Mouse (Mus musculus) G1E (cell line): ENCODE results near the gene Rdh13. TPM values are rescaled to one million over a fixed set of nuclear protein-coding genes. Genes with fewer than 3 reads are reported as not detected.

Experiments
- ATAC-seq: 2 replicates; pipeline ENCODE4 v1.8.0; 2016; ENCODE audit warnings: mild to moderate bottlenecking; ENCODE audit not compliant: insufficient number of reproducible peaks, poor library complexity, low FRiP score, severe bottlenecking; ENCODE audit errors: extremely low read depth
- DNase-seq: peaks from one replicate; pipeline ENCODE4 v3.0.0; 2012; ENCODE audit warnings: low spot score
- H3K27me3 ChIP-seq: 2 replicates; pipeline ENCODE4 v1.6.1; 2012; ENCODE audit warnings: mild to moderate bottlenecking, low read length, inconsistent platforms; ENCODE audit not compliant: insufficient read depth
- H3K36me3 ChIP-seq: replicated peaks from 2 replicates; pipeline ENCODE3; 2012; ENCODE audit warnings: mild to moderate bottlenecking, inconsistent platforms
- H3K4me1 ChIP-seq: 2 replicates; pipeline ENCODE4 v1.6.1; 2012; ENCODE audit warnings: low read depth, low read length, inconsistent platforms, mixed read lengths; ENCODE audit not compliant: insufficient read depth
- H3K4me3 ChIP-seq: 2 replicates; pipeline ENCODE4 v1.5.1; 2012; ENCODE audit warnings: low read depth, mild to moderate bottlenecking, inconsistent platforms, low read length, moderate library complexity, mixed read lengths
- H3K9me3 ChIP-seq: replicated peaks from 2 replicates; pipeline ENCODE4 v1.6.1; 2012; ENCODE audit warnings: inconsistent platforms
- CTCF ChIP-seq: IDR thresholded peaks from 2 replicates; pipeline ENCODE4 v1.5.1; 2012; ENCODE audit warnings: low read depth, low read length, inconsistent platforms, mixed read lengths
- GATA1 ChIP-seq: IDR thresholded peaks from 2 replicates; pipeline ENCODE4 v1.6.1; 2012; ENCODE audit warnings: borderline replicate concordance, low read length, inconsistent platforms, mixed read lengths
- GATA2 ChIP-seq: IDR thresholded peaks from 2 replicates; pipeline ENCODE4 v1.6.1; 2012; ENCODE audit warnings: low read depth, low read length, inconsistent platforms, borderline replicate concordance
- POLR2AphosphoS5 ChIP-seq: IDR thresholded peaks from 2 replicates; pipeline ENCODE4 v1.6.1; 2012; ENCODE audit warnings: low read depth, low read length, inconsistent platforms; ENCODE audit not compliant: insufficient replicate concordance
- TAL1 ChIP-seq: conservative IDR thresholded peaks from 2 replicates; pipeline ENCODE4 v1.6.1; 2012; ENCODE audit warnings: low read depth, low read length, inconsistent platforms, mixed read lengths
- polyA plus RNA-seq: library from polyadenylated mRNA; stranded (reverse); fragments of >175 nt; gene quantifications from 2 replicates; pipeline ENCODE4 v1.2.3, GENCODE M21; 2012
- total RNA-seq, 2 experiments: library from RNA; stranded (forward) in 1 of 2; stranded (reverse) in 1 of 2; fragments of 200-1000 nt in 1 of 2; fragments of >200 nt in 1 of 2; fragmentation: Nextera tagmentation in 1 of 2; gene quantifications; 2 replicates each; pipeline ENCODE4 v1.2.3; 2014 to 2017

Gene Rdh13
- total RNA-seq (2014; fragmentation: Nextera tagmentation) (9.0 and 12.3 TPM in 2 replicates), total RNA-seq (2017) (14.3 and 16.7 TPM in 2 replicates), polyA plus RNA-seq (5.2 and 5.4 TPM in 2 replicates)

- DNase-seq: peak; percentile 96
- Histone ChIP-seq H3K4me3 (peak within 1 kb of the TSS; percentile 97), H3K9me3 (no peaks in the 10 kb centered on the region), H3K36me3 (peaks cover 44% of the 10 kb centered on the region), H3K27me3 (peaks cover 7% of the 10 kb centered on the region), H3K4me1 (peaks cover 31% of the 10 kb centered on the region)
- TF ChIP-seq CTCF (no peak), POLR2AphosphoS5 (no peak), GATA1 (no peak), GATA2 (no peak), TAL1 (no peak)
- peak; percentile 98 for ATAC-seq
These were observed at the start of gene Rdh13 for GRCm38 (mm10) chr7:4445216-4445791. TSS of gene Rdh13 (minus strand) at chr7:4445649.

GRCm38 (mm10) chr7:4493991-4494390 lies 48.5 kb upstream of the Rdh13 start:
- Histone ChIP-seq H3K4me3 (no peak overlapping the region), H3K4me1 (peaks cover 69% of the 10 kb centered on the region), H3K9me3 (no peaks in the 10 kb centered on the region), H3K36me3 (peaks cover 100% of the 10 kb centered on the region), H3K27me3 (no peaks in the 10 kb centered on the region)
- ATAC-seq (no peak), DNase-seq (no peak)
- TF ChIP-seq TAL1 (no peak), POLR2AphosphoS5 (no peak), CTCF (no peak), GATA1 (no peak), GATA2 (no peak)

GRCm38 (mm10) chr7:4492284-4493224 lies 47.1 kb upstream of the Rdh13 start:
- no peak for DNase-seq
- Histone ChIP-seq H3K4me1 (peaks cover 56% of the 10 kb centered on the region), H3K4me3 (no peak overlapping the region), H3K9me3 (no peaks in the 10 kb centered on the region), H3K36me3 (peaks cover 100% of the 10 kb centered on the region), H3K27me3 (no peaks in the 10 kb centered on the region)
- TF ChIP-seq POLR2AphosphoS5 (no peak), GATA1 (no peak), CTCF (no peak), TAL1 (no peak), GATA2 (no peak)
- ATAC-seq: no peak

GRCm38 (mm10) chr7:4491308-4491707 lies 45.9 kb upstream of the Rdh13 start:
- TF ChIP-seq POLR2AphosphoS5 (no peak), CTCF (no peak), GATA1 (no peak), GATA2 (no peak), TAL1 (no peak)
- ATAC-seq: no peak
- Histone ChIP-seq H3K9me3 (no peaks in the 10 kb centered on the region), H3K36me3 (peaks cover 100% of the 10 kb centered on the region), H3K4me1 (peaks cover 44% of the 10 kb centered on the region), H3K27me3 (no peaks in the 10 kb centered on the region), H3K4me3 (no peak overlapping the region)
- DNase-seq: no peak

GRCm38 (mm10) chr7:4482281-4482680 lies 36.8 kb upstream of the Rdh13 start:
- DNase-seq: no peak

GRCm38 (mm10) chr7:4479674-4480073 lies 34.2 kb upstream of the Rdh13 start:
- TF ChIP-seq GATA1 (no peak), CTCF (peak; percentile 23; the same call in 1 of the 2 replicates)
- Histone ChIP-seq H3K36me3 (peaks cover 51% of the 10 kb centered on the region), H3K4me3 (no peak overlapping the region), H3K4me1 (peaks cover 13% of the 10 kb centered on the region), H3K27me3 (peaks cover 22% of the 10 kb centered on the region), H3K9me3 (no peaks in the 10 kb centered on the region)
- ATAC-seq (peak; percentile 40; the same call in 1 of the 2 replicates), DNase-seq (peak; percentile 36)

More at GRCm38 (mm10) chr7:4482281-4482680, 36.8 kb upstream of the Rdh13 start:
- no peak for ATAC-seq
- TF ChIP-seq GATA1 (no peak), POLR2AphosphoS5 (no peak), GATA2 (no peak)
- Histone ChIP-seq H3K4me3 (no peak overlapping the region), H3K9me3 (no peaks in the 10 kb centered on the region), H3K36me3 (peaks cover 77% of the 10 kb centered on the region), H3K4me1 (peaks cover 15% of the 10 kb centered on the region), H3K27me3 (peaks cover 18% of the 10 kb centered on the region)

- TF ChIP-seq GATA2 (no peak), TAL1 (no peak), CTCF (no peak), POLR2AphosphoS5 (no peak), GATA1 (no peak)
- no peaks in the 10 kb centered on the region for H3K9me3 ChIP-seq
- H3K4me3 ChIP-seq: peak overlapping the region; percentile 10; the same call in 1 of the 2 replicates
- DNase-seq (no peak), ATAC-seq (no peak)
- H3K36me3 ChIP-seq: peaks cover 43% of the 10 kb centered on the region
- peaks cover 24% of the 10 kb centered on the region for H3K27me3 ChIP-seq
- peaks cover 13% of the 10 kb centered on the region for H3K4me1 ChIP-seq
These were observed 33.4 kb upstream of the Rdh13 start for GRCm38 (mm10) chr7:4478796-4479291.
